Mouse (Mus musculus): ENCODE results near the gene Abcg5.

DNA sequence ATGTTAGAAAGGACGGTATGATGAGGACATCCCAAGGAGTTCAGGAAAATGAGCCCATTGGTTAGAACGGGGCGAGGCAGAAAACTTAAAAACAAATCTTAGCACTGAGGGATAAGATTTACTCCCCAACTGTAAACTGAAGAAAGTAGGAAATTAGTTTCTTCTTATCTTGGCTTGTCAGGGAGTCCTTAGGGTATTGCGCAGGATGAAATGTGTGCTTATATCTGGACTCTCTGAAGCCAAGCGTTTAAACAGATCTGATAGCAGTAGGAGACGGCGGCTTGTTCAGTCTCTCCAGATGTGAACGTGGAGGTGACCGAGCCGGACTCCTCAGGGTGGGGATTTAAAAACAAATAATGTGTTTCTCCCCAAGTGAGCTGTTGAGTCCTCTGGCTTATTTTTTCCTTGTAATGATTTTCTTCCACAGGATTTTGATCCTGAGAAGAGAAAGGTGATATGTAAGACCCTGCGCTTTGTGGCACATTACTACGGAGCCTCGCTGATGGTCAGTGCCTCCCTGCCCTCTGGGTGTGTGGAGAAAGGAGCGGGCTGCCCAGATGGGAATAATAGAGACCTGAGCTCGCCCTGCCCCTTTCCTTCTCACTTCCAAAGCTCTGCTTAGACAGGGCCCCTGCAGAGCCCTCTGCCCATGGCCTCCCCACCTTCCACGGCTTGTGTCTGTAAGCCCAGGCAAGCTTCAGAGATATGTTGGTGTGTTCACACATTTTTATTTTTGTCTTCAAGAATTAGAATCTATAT, 38.3 kb downstream of the Abcg5 start:
- TF ChIP-seq POLR2A (IDR thresholded peaks at IDR 0.05; ENCODE audit: low read depth, low read length) (no peak), CTCF (conservative IDR thresholded peaks at IDR 0.05; ENCODE audit: insufficient read depth, insufficient read length, low read depth, low read length) (no peak)
